Mouse (Mus musculus) bone marrow macrophage, adult 2 months (primary cell): ENCODE results near the gene Ccdc13. TPM values are rescaled to one million over a fixed set of nuclear protein-coding genes. Genes with fewer than 3 reads are reported as not detected.
A peak's percentile ranks its signal among the peaks of the same experiment; 100 is the strongest.

ENCODE experiments used
- H3K27ac ChIP-seq: 2 replicates; pipeline ENCODE4 v1.5.1; 2012; ENCODE audit warnings: low read depth, low read length; ENCODE audit not compliant: insufficient read depth
- H3K4me1 ChIP-seq: 2 replicates; pipeline ENCODE4 v1.6.1; 2012; ENCODE audit warnings: low read length; ENCODE audit not compliant: control insufficient read depth, insufficient read depth
- H3K4me3 ChIP-seq: 2 replicates; pipeline ENCODE4 v1.5.1; 2012; ENCODE audit warnings: mild to moderate bottlenecking, low read length, moderate library complexity; ENCODE audit not compliant: insufficient read depth
- CTCF ChIP-seq: IDR thresholded peaks from 2 replicates; pipeline ENCODE4 v1.5.1; 2012; ENCODE audit warnings: low read depth, mild to moderate bottlenecking, low read length, moderate library complexity
- POLR2A ChIP-seq: IDR thresholded peaks from 2 replicates; pipeline ENCODE4 v1.6.1; 2012; ENCODE audit warnings: mild to moderate bottlenecking, low read depth, low read length, borderline replicate concordance
- polyA plus RNA-seq: library from polyadenylated mRNA; stranded (reverse); fragments of >200 nt; gene quantifications from 2 replicates; pipeline ENCODE4 v1.2.4, GENCODE M21; 2012; ENCODE audit not compliant: missing spikeins, insufficient read depth, insufficient read length

Gene Ccdc13
- polyA plus RNA-seq, 1 experiment = not detected

DNA sequence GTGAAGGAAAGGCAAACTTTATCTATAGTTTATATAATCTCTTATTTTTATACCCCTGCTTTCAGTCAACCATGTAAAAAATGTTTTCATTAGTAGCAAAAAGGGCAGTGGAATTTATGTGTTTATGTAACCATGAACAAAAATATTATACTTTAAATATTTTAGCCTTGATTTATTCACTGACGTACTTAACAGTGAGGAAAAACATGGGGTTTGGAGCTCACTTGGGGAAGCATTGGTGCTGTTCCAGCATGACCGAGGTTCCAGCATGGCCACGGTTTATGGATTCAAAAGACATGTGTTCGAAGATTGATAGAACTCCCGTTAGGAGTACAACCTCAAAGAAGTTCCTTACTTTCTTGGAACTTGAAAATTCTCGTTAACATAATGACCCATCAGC is 29.0 kb upstream of the Ccdc13 start:
- no peak for TF ChIP-seq POLR2A
- TF ChIP-seq CTCF = no peak
- Histone ChIP-seq H3K27ac (no peak overlapping the region), H3K4me3 (no peak overlapping the region), H3K4me1 (no peaks in the 10 kb centered on the region)

DNA sequence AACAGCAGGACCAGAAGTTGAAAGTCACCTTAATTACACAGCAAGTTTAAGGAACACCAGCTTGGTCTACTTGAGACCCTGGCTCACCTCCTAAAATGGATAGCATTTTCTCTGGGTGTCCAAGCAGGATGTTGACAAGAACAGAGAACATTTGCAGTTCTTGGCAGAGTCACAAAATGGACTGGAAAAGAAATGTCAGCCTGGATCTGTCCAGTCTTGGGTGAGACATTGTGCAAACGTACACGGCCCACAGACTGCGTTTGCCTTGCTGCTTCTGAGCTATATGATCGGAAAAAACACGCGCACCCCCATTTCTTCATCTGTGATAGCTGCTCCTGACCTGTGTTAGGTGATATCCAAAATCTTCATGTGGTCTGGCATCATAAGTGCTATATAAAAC is 28.4 kb upstream of the Ccdc13 start:
- no peak overlapping the region for H3K4me3 ChIP-seq
- H3K4me1 ChIP-seq = no peaks in the 10 kb centered on the region
- H3K27ac ChIP-seq = no peak overlapping the region
- TF ChIP-seq CTCF (no peak), POLR2A (no peak)

DNA sequence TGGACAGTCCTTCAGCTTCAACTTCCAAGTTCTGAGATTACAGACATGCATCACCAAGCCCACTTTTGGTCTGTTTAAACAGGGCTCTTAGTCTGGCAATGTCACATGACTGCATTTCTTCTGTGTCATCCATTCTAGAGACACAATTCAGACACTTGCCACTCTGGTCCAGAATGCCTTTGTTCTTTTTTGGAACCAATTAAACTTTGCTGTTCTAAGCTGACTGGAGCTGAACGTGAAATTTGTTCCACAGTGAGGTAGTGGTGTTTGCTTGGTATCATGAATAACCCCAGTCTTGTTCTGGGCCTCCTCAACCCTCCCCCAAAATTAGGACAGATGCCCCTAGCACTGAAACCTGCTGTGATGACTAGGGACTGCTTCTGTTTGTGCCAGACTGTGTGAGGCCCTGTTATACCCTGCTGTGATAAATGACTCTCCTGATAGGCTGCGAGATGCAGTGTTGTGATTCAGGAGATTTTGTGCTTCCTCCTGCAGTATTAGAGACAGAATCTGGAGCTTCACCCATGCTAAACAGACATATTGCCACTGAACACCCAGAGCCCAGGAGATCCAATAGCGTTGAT is 26.3 kb upstream of the Ccdc13 start:
- Histone ChIP-seq H3K4me1 (no peaks in the 10 kb centered on the region), H3K4me3 (no peak overlapping the region), H3K27ac (no peak overlapping the region)
- no peak for TF ChIP-seq POLR2A

GRCm38 (mm10) chr9:121864837-121865236 is 25.6 kb upstream of the Ccdc13 start:
- H3K4me3 ChIP-seq = no peak overlapping the region
- no peaks in the 10 kb centered on the region for H3K4me1 ChIP-seq
- H3K27ac ChIP-seq = no peak overlapping the region
- no peak for TF ChIP-seq POLR2A
- TF ChIP-seq CTCF = no peak

DNA sequence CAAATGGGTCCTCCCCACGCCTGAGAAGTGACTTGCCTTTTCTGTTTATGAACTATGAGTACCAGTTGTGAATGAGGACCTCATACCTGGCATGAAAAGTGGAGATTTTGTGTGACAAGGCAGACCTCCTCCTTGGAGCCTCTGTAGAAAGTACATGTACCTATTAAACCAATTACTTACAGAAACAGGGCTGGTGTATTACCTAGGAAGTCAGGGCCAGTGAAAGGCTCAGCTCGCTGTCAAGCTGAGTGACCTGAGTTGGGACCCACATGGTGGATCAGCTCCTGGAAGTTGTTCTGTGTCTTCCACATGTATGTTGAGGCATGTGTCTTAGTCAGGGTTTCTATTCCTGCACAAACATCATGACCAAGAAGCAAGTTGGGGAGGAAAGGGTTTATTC is 21.7 kb upstream of the Ccdc13 start:
- TF ChIP-seq POLR2A (no peak), CTCF (no peak)
- Histone ChIP-seq H3K4me3 (no peak overlapping the region), H3K4me1 (peaks cover 4% of the 10 kb centered on the region), H3K27ac (no peak overlapping the region)

DNA sequence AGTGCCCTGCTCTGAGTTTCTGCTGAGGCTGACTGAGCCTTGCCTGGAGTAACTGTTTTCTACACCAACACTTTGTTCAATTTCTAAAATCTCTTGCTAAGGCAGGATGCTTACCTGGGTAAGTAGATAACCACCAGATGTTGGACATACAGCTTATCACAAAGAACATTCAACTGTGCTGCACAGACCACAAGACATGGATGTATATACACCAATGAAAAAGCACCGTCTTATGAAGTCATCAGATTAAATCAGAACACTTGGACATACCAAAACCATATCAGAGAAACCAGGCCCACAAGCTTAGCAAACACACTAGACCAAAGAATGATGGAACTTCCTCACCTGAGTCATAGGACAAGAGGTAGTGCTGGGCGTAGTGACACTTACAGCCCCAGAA is 20.1 kb upstream of the Ccdc13 start:
- TF ChIP-seq CTCF (no peak), POLR2A (no peak)
- no peak overlapping the region for H3K4me3 ChIP-seq
- no peak overlapping the region for H3K27ac ChIP-seq
- peaks cover 8% of the 10 kb centered on the region for H3K4me1 ChIP-seq

GRCm38 (mm10) chr9:121858153-121858488 is 18.9 kb upstream of the Ccdc13 start, which contains the start of gene Higd1a:
Higd1a (minus strand) TSS chr9:121858362.
- no peak for TF ChIP-seq POLR2A
- TF ChIP-seq CTCF = no peak
- Histone ChIP-seq H3K4me3 (peak within 1 kb of the TSS; percentile 89), H3K4me1 (peaks cover 11% of the 10 kb centered on the region), H3K27ac (peak within 1 kb of the TSS; percentile 83)

GRCm38 (mm10) chr9:121857474-121858152 is 18.4 kb upstream of the Ccdc13 start:
- Histone ChIP-seq H3K27ac (peak overlapping the region; percentile 83), H3K4me3 (peak overlapping the region; percentile 89), H3K4me1 (peaks cover 11% of the 10 kb centered on the region)
- TF ChIP-seq POLR2A (peak; percentile 79; the same call in 1 of the 2 replicates), CTCF (no peak)

DNA sequence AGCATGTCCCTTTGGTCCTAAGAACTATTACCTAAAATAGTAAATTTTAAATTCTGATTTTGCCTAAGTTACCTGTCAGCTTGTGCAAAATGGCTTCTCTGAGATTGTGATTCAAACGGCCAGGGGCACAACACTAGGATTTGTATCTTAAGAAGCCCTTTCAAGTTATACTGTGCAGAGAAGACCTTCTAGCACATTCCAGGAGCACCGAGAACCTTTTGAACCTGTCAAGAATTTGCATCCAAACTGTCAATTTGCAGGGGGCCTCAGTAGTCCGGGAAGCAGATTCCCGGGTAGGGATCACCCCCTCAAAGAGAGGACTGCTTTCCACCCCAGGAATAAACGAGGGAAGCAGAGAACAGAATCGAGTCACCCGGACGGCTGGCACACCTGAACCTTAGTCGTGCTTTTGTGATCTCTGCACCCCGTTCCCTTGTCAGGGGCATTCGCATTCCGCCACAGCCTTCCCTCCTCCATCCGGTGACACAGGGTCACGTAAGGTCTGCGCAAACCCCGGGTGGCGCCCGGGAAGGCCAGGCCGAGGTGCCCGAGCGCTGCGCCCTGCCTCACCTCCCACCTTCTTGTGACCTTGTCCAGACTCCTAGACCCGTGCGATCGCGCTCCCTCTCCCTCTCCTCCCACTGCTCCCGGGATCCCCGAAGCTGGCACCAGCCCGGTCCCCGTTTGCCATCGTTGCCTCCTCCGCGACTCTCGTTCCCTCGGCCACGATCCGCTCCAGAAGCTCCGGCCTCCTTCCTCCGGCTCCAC is 17.6 kb upstream of the Ccdc13 start:
- H3K27ac ChIP-seq = no peak overlapping the region
- peaks cover 11% of the 10 kb centered on the region for H3K4me1 ChIP-seq
- TF ChIP-seq POLR2A (no peak), CTCF (no peak)
- peak overlapping the region; percentile 89 for H3K4me3 ChIP-seq

- no peak for TF ChIP-seq CTCF
- TF ChIP-seq POLR2A = no peak
- Histone ChIP-seq H3K4me3 (no peak overlapping the region), H3K27ac (no peak overlapping the region), H3K4me1 (peaks cover 11% of the 10 kb centered on the region)
Observed at GRCm38 (mm10) chr9:121854246-121854645, 15.0 kb upstream of the Ccdc13 start.
